Mouse (Mus musculus): ENCODE measurements around the gene Hpgd.
"Not testable (repeated sequence)": the region's sequence is repeated elsewhere in the genome, so short reads cannot be mapped to it uniquely, and the experiment has no call there.

Hpgd gene

GRCm38 (mm10) chr8:56294373-56294877, at the start of gene Hpgd:
Gene Hpgd, plus strand, starts transcription at chr8:56294585.
- no peak for DNase-seq (ENCODE audit: low spot score)

GRCm38 (mm10) chr8:56251728-56252127, 42.7 kb upstream of the Hpgd start:
- not testable (repeated sequence) for DNase-seq (ENCODE audit: low spot score)

GRCm38 (mm10) chr8:56252314-56252713, 42.1 kb upstream of the Hpgd start:
- DNase-seq (ENCODE audit: low spot score): no peak

DNA sequence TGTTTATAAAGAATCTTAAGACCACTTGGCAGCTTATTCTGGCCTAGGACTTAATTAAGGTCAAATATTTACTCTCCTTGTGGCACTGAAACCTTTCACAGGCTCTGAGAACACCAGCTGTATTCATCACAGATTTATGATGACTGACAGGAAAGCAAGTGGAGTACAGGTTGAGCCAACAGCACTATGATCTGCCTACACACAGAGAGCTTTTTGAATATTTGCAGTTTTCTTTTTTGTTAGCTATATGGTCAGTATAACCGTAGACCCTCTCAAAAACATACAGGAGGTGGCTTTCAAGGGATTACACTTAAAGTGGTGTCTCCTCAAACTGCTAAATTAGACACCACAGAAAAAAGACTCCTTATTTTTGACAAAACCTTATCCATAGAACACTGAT, 33.2 kb upstream of the Hpgd start:
- no peak for DNase-seq (ENCODE audit: low spot score)

DNA sequence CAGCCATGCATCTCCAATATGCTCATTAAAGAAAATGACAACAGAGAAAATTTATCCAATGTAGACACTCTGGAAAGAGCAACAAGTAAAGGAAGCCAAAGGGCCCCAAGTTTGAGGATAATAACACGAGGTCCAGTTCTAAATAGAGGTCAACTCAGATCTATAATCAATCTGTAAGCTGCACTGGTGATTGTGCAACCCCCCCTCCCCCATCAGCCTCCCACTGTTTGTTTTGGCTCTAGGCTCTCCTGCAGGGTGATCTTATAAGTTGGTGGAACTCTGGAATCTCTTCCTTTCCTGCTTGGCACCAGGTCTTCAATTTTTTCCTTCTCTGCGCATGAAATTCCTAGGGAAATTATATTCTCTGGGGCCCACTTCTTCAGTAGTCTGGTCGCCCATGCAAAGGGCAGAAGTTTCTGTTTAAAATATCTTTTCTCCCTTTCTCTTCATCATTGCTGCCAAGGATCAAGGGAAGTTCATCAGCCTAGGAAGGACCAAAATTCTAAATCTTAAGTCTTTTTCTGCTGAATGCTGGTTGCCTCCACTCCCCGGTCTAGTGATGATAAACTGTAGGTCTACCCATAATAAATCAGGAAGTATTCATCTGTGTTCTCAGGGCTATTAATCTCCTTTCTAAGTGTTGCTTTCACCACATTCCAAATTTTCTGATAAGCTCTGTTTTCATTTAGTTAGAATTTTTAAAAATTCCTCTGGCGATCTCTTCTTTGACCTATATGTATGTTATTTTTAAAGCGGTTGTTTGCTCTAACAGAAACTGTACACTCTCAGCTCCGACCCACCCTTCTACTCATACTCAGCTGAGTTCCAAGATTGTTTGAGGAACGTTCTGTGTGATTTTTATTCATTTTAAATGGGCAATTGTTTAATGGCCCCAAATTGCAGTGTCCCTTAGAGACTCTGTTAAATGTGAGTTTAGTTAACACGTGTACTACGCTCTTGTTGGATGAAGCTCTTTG, 24.4 kb upstream of the Hpgd start:
- DNase-seq (ENCODE audit: low spot score): no peak

DNA sequence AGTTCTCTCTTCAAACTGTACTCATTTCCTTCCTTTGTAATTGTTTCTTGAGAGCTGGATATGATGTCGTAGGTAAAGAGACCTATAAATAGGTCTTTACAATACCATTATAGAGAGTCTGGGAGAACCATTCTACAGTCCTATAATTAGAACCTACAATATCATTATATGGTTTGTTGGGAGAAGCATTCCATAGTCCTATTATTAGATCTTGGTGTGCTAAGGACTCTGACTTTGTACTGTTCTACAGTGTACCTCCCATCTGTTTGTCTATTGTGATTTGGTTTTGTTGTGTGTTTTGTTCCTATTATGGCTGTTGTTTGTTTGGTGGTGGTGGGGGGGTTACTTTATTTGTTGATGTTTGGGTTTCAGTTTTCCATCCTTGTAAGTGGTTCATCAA, 21.5 kb upstream of the Hpgd start:
- no peak for DNase-seq (ENCODE audit: low spot score)

GRCm38 (mm10) chr8:56275316-56275715, 19.1 kb upstream of the Hpgd start:
- DNase-seq (ENCODE audit: low spot score): no peak

DNA sequence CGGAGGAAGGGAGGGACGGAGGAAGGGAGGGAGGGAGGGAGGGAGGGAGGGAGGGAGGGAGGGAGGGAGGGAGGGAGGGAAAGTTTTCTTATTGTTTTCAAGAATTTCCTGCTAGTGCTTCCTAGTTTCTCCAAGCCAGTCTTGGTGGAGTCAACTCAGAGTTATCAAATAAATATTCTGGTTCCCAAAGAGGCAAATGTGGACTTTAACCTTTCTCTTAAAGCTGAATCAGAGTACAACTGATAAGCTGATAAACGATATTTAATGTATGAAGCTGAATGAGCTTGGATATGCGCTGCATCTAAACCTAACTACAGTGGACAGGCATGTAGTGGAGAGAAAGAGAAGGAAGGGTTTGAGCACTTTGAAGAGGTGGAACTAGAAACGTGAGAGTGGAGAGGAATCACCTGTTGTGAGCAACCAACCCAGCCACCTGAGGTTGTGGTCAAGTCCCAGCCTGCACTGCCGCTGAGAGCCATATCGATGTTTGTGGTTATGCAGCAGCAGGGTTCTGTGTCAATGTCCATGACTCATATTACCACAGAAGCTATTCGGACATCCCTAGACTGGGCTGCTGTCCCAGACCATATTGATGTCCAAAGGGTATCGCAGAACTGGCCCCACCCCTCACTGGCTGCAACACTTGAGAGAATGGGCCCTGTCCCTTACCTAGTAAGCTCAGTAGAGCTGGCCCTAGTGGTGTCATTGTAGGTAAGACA, 16.4 kb upstream of the Hpgd start:
- no peak for DNase-seq (ENCODE audit: low spot score)

- no peak for DNase-seq (ENCODE audit: low spot score)
These were observed 15.8 kb upstream of the Hpgd start for GRCm38 (mm10) chr8:56278545-56279063.

GRCm38 (mm10) chr8:56283936-56284335, 10.4 kb upstream of the Hpgd start:
- DNase-seq (ENCODE audit: low spot score): no peak

DNA sequence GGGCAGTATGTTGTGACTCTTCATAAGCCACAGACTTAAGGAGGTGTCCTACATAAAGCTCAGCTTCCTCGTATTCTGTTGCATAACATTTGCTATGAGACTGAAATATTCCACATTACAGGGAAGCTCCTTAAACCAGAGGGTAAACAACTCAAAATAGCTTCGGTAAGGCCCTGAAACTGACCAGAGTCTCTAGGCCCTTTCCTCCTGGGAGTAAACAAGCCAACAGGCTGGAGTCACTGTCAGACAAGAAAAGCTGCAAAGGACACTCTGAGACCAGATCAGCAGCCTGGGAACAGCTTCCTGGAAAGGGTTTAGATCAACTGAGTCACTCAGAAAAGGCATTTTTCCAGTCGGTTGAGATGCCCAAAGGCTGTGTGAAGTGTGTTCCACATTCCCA, 9.4 kb upstream of the Hpgd start:
- no peak for DNase-seq (ENCODE audit: low spot score)

GRCm38 (mm10) chr8:56286717-56287116, 7.7 kb upstream of the Hpgd start:
- DNase-seq (ENCODE audit: low spot score): no peak

DNA sequence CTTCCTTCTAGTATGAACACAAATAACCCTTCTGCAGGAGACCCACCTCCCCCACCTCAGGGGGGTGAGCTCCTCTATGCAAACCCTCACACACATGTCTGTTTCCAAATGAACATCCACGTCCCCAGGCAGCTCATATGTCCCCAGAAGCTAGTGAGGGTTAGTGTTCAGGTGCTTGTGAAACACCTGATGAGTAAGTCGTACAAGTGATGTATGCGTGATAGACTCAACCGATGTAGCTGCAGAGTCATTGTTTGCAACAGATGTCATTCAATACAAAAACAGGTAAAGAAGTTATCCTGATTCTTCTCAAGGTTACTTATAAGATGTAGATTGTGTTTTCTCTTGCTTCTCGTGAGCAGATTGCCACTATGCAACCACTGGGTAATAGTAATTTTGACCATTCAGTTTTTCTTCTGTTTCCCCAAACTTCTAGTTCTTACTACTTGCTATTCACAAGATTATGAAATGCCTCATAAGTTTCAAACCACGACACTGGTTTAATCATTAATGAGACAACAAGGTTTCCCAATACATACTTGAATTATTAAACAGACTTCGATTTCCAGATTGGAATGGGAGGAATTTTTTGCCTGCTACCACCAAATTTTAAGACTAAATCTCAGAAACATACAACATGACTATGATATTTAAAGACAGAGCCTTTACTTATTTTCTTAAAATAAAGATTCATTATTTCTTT, 6.9 kb upstream of the Hpgd start:
- DNase-seq (ENCODE audit: low spot score): no peak

DNA sequence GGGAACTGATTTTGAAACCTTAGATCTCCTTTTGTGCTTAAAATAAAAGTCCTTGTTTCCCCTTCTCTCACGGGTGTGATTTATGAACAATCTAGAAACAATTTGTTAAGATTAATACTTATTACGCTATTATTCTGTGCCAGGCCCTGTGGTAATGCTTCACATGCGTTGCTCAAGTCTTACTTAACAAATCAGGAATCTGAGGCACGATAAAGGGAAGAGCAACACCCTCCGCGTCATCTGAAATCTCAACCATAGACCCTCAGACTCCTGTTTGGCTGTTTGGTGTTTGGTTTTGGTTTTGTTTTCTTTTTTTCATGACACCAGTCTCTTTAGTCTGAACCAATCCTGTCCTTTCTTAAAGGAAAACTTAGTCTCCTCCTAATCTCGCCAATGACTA, 2.1 kb upstream of the Hpgd start:
- no peak for DNase-seq (ENCODE audit: low spot score)

- DNase-seq (ENCODE audit: low spot score): no peak
These were observed 905 bp upstream of the Hpgd start for GRCm38 (mm10) chr8:56293480-56293879.

DNA sequence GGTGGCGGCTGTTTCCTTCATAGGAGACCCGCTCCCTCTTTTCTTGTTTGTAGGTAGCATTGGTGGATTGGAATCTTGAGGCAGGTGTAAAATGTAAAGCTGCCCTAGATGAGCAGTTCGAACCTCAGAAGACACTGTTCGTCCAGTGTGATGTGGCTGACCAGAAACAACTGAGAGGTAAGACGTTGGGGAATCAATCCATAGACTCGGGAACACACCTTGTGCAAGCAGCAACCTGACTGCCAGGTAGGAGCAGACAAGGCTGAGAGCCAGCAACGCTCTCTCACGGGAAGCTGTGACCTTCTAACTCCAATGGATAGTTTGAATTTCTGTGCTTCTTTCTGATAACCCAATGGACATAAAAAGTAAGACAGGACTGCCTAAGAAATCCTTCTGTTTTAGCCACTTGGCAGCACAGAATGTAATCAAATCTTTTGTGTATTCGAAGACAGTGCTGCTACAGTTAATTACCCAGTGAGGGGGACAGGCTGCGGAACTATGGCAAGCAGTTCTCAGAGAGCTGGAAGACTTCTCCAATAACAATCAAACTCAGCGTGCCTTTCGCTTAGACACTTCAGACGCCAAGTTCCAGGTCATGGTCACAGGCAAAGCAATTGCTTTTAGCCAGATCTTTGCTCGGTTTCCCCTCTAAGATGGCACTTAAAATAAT, 636 bp downstream of the Hpgd start:
- no peak for DNase-seq (ENCODE audit: low spot score)

DNA sequence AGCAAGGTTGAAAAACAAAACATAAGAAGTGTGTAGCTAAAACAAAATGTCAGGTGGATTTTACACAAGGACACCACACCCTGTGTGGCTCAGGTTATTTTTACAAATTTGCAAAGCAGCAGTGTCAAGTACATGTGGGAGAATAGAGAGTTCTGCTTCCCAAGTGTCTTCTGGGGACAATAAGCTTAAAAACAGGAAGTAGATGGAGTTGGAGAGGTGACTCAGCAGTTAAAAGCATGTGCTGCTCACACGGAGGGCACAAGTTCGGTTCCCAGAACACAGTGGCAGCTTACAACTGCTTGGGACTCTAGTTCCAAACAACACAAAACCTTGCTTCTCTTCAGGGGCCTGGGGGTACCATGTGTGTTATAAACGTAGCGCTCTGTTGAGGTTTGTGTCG, 5.0 kb downstream of the Hpgd start:
- no peak for DNase-seq (ENCODE audit: low spot score)

DNA sequence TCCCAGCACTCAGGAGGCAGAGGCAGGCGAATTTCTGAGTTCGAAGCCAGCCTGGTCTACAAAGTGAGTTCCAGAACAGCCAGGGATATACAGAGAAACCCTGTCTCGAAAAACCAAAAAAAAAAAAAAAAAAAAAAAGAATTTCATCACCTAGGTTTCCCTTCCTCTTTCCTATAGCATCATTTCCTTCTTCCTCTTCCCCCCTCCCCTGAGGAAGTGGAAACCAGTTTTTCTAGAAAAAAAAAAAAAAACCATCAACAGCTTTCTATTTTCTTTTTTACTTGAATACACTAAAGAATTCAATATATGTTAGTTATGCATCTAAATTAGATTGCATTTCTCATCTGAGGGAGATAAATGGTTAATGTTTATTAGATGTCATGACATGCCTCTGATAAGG, 6.9 kb downstream of the Hpgd start:
- not testable (repeated sequence) for DNase-seq (ENCODE audit: low spot score)

DNA sequence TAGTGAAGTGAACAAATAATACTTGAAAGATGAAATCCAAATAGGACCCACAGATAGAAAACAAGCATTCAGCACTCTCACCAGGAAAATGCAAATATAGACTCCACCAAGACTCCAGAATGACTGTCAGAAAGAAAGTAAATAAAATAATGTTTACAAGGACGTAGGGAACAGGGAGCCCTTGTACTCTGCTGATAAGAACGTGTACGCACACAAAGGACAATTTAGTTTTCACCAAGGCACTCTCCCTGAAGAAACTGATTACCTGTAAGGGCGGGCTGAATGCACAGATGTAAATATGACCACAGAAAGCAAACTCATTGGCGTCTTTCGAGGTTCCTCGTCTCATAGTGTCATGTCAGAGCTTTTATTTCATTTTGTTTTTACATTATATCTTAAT, 10.2 kb downstream of the Hpgd start:
- DNase-seq (ENCODE audit: low spot score): no peak

- no peak for DNase-seq (ENCODE audit: low spot score)
These were observed 19.2 kb downstream of the Hpgd start for GRCm38 (mm10) chr8:56313622-56314021.

DNA sequence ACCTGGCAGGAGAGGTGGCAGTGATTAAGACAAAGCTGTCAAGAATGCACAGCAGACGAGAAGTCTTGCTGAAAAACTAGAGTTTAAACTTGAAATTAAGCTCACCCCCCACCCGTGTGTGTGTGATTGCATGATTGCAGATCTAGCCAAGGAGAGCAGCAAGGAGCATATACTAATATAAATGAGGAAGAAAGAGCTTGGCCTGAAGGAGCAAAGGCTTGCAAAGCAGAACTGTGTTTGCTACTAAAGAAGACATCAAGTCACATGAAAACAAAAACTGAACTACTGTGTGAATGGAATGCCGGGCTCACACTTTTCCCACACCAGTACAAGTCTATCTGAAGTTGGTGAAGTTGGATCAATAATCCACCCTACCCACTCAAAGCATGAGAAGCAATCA, 20.8 kb downstream of the Hpgd start:
- DNase-seq (ENCODE audit: low spot score): no peak

GRCm38 (mm10) chr8:56323276-56323675, 28.9 kb downstream of the Hpgd start:
- no peak for DNase-seq (ENCODE audit: low spot score)
